Mouse (Mus musculus): ENCODE results near the gene Tmem107.

DNA sequence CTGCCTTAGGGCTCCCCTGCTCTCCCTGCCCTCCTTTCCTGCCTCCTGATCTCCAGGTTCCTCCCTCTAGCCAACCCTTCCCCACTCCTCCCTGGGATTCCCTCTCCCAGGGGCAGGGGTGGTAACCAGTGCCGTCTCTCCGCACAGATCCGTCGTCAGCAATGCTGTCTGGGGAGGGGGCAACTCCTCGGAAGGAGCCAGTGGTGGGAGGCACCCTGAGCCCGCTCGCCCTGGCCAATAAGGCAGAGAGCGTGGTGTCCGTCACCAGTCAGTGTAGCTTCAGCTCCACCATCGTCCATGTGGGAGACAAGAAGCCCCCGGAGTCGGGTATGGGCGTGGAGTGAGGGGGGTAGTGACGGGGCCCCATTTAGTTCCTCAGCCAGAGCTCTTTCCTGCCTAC is 33.9 kb downstream of the Tmem107 start:
- TF ChIP-seq CTCF (IDR thresholded peaks at IDR 0.05; ENCODE audit: low read depth) (no peak), EP300 (IDR thresholded peaks at IDR 0.05; ENCODE audit: low read depth) (no peak)

All from liver, embryonic 14.5 days (tissue).